8 mouse cellular contexts compared by ENCODE assay signal in the genomic region with DNA sequence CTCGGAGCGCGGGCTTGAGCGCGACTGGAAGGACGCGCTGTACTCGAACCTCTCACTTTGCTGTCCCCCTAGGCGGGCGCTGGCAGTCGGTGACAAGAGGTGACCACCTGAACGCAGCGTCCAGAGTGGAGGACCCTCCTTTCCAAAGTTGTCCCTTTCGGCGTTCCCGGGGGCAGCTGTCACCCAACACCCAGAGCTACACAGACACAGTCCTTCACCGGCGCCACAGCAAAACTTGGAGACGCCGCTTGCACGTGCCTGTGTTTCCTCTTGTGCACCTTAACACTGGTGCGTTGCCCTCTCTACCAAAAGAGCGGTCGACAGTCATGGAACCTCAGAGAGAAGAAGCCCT. TPM values are rescaled to one million over a fixed set of nuclear protein-coding genes. Genes with fewer than 3 reads are reported as not detected.
DNase-seq lines count a peak whose midpoint lies in the region; ATAC-seq and TF ChIP-seq lines count a peak whose summit lies in the region.

No protein-coding gene starts in this region.

- H3K4me3 ChIP-seq in left cerebral cortex, adult 2 months: peak overlapping the region; percentile 63
- H3K4me3 ChIP-seq in embryonic facial prominence, embryonic 12.5 days: peak overlapping the region; percentile 85
- H3K4me3 ChIP-seq in limb, embryonic 11.5 days (ENCODE audit: low read depth, low read length): peak overlapping the region; percentile 74
- peak overlapping the region; percentile 73 for H3K4me3 ChIP-seq in neural tube, embryonic 15.5 days (replicated peaks)

- TF ChIP-seq CTCF in left cerebral cortex, adult 2 months (IDR thresholded peaks at IDR 0.05): no peak

- no peak for DNase-seq in left cerebral cortex, adult 2 months (ENCODE audit: extremely low spot score in 1 of 2, low spot score in 2 of 2)
- no peak for DNase-seq in left cerebral cortex, adult 11 months (ENCODE audit: low spot score)
- no peak for DNase-seq in limb, embryonic 11.5 days (ENCODE audit: low spot score)
- DNase-seq in embryo, embryonic 10.5 days (ENCODE audit: low spot score): no peak
- DNase-seq in left cerebral cortex, postnatal 25 days (ENCODE audit: low spot score in 2 of 2): no peak
- no peak for DNase-seq in kidney, postnatal 10 days

- H3K9me3 ChIP-seq in embryonic facial prominence, embryonic 12.5 days: no peaks in the 10 kb centered on the region
- no peaks in the 10 kb centered on the region for H3K9me3 ChIP-seq in limb, embryonic 11.5 days (ENCODE audit: control insufficient read depth, low read length)
- no peaks in the 10 kb centered on the region for H3K9me3 ChIP-seq in neural tube, embryonic 15.5 days (replicated peaks)

- H3K27me3 ChIP-seq in embryonic facial prominence, embryonic 12.5 days: no peaks in the 10 kb centered on the region
- H3K27me3 ChIP-seq in limb, embryonic 11.5 days (ENCODE audit: control insufficient read depth, insufficient read depth, low read length): no peaks in the 10 kb centered on the region
- H3K27me3 ChIP-seq in neural tube, embryonic 15.5 days (replicated peaks): peaks cover 6% of the 10 kb centered on the region; the same call in 1 of the 2 replicates

- no peak overlapping the region for H3K27ac ChIP-seq in left cerebral cortex, adult 2 months
- peak overlapping the region; percentile 94; the same call in 1 of the 2 replicates for H3K27ac ChIP-seq in embryonic facial prominence, embryonic 12.5 days
- H3K27ac ChIP-seq in limb, embryonic 11.5 days (replicated peaks; ENCODE audit: low read depth, low read length): peak overlapping the region; percentile 95; the same call in 1 of the 2 replicates
- H3K27ac ChIP-seq in neural tube, embryonic 15.5 days (replicated peaks): no peak overlapping the region

- intact Hi-C loops in left cerebral cortex, adult 2 months (cut with DNase I): no loop called here
- intact Hi-C loops in left cerebral cortex, postnatal 25 days (cut with DNase I): no loop called here

- peaks cover 20% of the 10 kb centered on the region for H3K4me1 ChIP-seq in embryonic facial prominence, embryonic 12.5 days
- H3K4me1 ChIP-seq in limb, embryonic 11.5 days (ENCODE audit: control insufficient read depth, insufficient read depth, low read length): peaks cover 4% of the 10 kb centered on the region; the same call in 1 of the 2 replicates
- H3K4me1 ChIP-seq in neural tube, embryonic 15.5 days: peaks cover 20% of the 10 kb centered on the region

- no peaks in the 10 kb centered on the region for H3K36me3 ChIP-seq in embryonic facial prominence, embryonic 12.5 days
- no peaks in the 10 kb centered on the region for H3K36me3 ChIP-seq in limb, embryonic 11.5 days (ENCODE audit: control insufficient read depth, insufficient read depth, low read length)
- H3K36me3 ChIP-seq in neural tube, embryonic 15.5 days: no peaks in the 10 kb centered on the region

- under 1% methylated on average over 24 of the region's 24 CpGs for WGBS in embryonic facial prominence, embryonic 12.5 days
- 1% methylated on average over 24 of the region's 24 CpGs for WGBS in limb, embryonic 11.5 days
- 1% methylated on average over 24 of the region's 24 CpGs for WGBS in neural tube, embryonic 15.5 days

- H3K4me2 ChIP-seq in embryonic facial prominence, embryonic 12.5 days (replicated peaks): peak overlapping the region; percentile 72
- H3K4me2 ChIP-seq in limb, embryonic 11.5 days (ENCODE audit: low read depth, severe bottlenecking): peak overlapping the region; percentile 70
- H3K4me2 ChIP-seq in neural tube, embryonic 15.5 days: peak overlapping the region; percentile 89

- ATAC-seq in embryonic facial prominence, embryonic 12.5 days (ENCODE audit: insufficient number of reproducible peaks, insufficient read depth, low FRiP score, low TSS enrichment): peak; percentile 61; the same call in 1 of the 2 replicates
- peak; percentile 42 for ATAC-seq in limb, embryonic 11.5 days (ENCODE audit: insufficient number of reproducible peaks, low FRiP score, low TSS enrichment, low read depth)
- no peak; the same call in 1 of the 2 replicates for ATAC-seq in neural tube, embryonic 15.5 days (ENCODE audit: low FRiP score)

- H3K9ac ChIP-seq in embryonic facial prominence, embryonic 12.5 days: peak overlapping the region; percentile 89
- peak overlapping the region; percentile 95 for H3K9ac ChIP-seq in limb, embryonic 11.5 days (ENCODE audit: low read length)
- peak overlapping the region; percentile 63 for H3K9ac ChIP-seq in neural tube, embryonic 15.5 days (replicated peaks)

RNA-seq across cellular contexts. Expression of a gene that starts 0.3 kb away (rescaled TPM):
- total RNA-seq in left cerebral cortex, adult 2 months (2021): 10 to 100 TPM in 1 of 2 experiments, 1 to 10 TPM in 1; 9.3 to 10.9 TPM
- 55.0 and 57.3 TPM in 2 replicates for polyA plus RNA-seq in embryonic facial prominence, embryonic 12.5 days (2016; fragmentation: Nextera tagmentation; extraction: Ambion mirVana)
- 53.8 and 55.4 TPM in 2 replicates for polyA plus RNA-seq in limb, embryonic 11.5 days (2014; fragmentation: Nextera tagmentation; extraction: Ambion mirVana)
- 9.4 and 14.5 TPM in 2 replicates for polyA plus RNA-seq in neural tube, embryonic 15.5 days (2015; fragmentation: Nextera tagmentation; extraction: Ambion mirVana)
- total RNA-seq in left cerebral cortex, postnatal 25 days (2021): 10 to 100 TPM in 1 of 2 experiments, 1 to 10 TPM in 1; 9.7 to 10.8 TPM

RNA-seq across cellular contexts. Expression of a gene that starts 30.7 kb away (rescaled TPM):
- total RNA-seq in left cerebral cortex, adult 2 months (2021): 10 to 100 TPM in 1 of 2 experiments, 1 to 10 TPM in 1; 9.1 to 11.5 TPM
- 6.7 and 7.4 TPM in 2 replicates for polyA plus RNA-seq in embryonic facial prominence, embryonic 12.5 days (2016; fragmentation: Nextera tagmentation; extraction: Ambion mirVana)
- 1.7 and 2.1 TPM in 2 replicates for polyA plus RNA-seq in limb, embryonic 11.5 days (2014; fragmentation: Nextera tagmentation; extraction: Ambion mirVana)
- polyA plus RNA-seq in neural tube, embryonic 15.5 days (2015; fragmentation: Nextera tagmentation; extraction: Ambion mirVana): 24.3 and 24.5 TPM in 2 replicates
- 10 to 100 TPM in 1 of 2 experiments, 1 to 10 TPM in 1; 9.0 to 10.5 TPM for total RNA-seq in left cerebral cortex, postnatal 25 days (2021)

Comparison
In these comparisons a context has a peak if more than half of its experiments do, and no peak if none do; other contexts are left out.
1. H3K27ac ChIP-seq: peak in embryonic facial prominence, embryonic 12.5 days (single experiment) and limb, embryonic 11.5 days (single experiment); none in left cerebral cortex, adult 2 months (single experiment) and neural tube, embryonic 15.5 days (single experiment).
2. Peak in every context shown above with its lines, with median percentiles within 50 percentile points of each other: H3K4me3 ChIP-seq, H3K4me2 ChIP-seq and H3K9ac ChIP-seq.